Mouse (Mus musculus): ENCODE data around the gene Asna1.

Gene Asna1

GRCm38 (mm10) chr8:84987903-84988302, 37.2 kb downstream of the Asna1 start:
- DNase-seq: no peak

- DNase-seq: no peak
Observed at GRCm38 (mm10) chr8:84987388-84987787, 37.7 kb downstream of the Asna1 start.

GRCm38 (mm10) chr8:84986379-84986945, 38.6 kb downstream of the Asna1 start:
- DNase-seq: no peak

GRCm38 (mm10) chr8:84985684-84986378, 39.2 kb downstream of the Asna1 start:
- DNase-seq: peak; percentile 91

GRCm38 (mm10) chr8:84985049-84985683, 39.9 kb downstream of the Asna1 start:
- no peak for DNase-seq

- DNase-seq: peak; percentile 73
Observed at GRCm38 (mm10) chr8:84984294-84985048, 40.6 kb downstream of the Asna1 start.

GRCm38 (mm10) chr8:84982499-84983011, 42.5 kb downstream of the Asna1 start:
- DNase-seq: no peak

DNA sequence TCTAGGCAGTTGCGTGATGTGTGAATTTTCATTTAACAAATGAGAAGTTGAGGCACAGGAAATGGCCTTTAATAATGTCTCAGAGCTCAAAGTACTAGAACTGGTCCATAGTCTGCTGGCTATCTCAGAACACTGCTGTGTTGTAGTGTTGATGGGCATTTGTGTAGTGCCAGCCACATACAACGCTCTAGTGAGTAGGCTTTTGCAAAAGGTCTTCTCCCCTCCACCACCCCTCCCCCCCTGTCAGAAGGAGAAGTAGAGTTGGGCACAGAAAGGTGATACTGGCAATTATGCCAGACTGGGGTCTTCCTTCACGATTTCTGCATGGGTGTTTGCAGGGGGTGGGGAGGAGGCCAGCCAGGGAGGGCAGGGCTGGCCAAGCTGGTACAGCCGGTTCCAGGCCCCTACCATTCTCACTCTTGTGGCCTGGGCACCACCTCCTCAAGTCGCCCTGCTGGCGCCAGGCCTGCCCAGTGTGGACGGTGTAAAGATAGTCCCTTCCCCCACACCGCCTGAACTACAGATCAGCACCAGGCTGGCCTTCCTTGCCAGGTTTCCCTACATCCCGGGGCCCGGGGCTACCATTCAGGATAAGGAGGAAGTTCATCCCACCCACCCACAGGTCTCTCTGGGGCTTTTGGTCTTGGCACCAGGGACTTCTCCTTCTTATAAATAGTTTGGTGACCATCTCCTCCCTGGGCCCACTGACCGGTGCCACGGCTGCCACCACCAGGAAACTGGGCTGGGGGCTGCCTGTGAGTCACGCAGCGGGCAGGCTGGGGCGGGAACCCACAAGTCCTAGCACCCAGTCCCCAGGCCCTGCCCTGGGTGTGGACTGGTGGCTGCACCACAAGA, 43.2 kb downstream of the Asna1 start:
- peak; percentile 57 for DNase-seq

GRCm38 (mm10) chr8:84980622-84981358, 44.3 kb downstream of the Asna1 start:
- peak; percentile 93 for DNase-seq

- peak; percentile 95 for DNase-seq
Observed at GRCm38 (mm10) chr8:84979599-84980421, 45.3 kb downstream of the Asna1 start.

DNA sequence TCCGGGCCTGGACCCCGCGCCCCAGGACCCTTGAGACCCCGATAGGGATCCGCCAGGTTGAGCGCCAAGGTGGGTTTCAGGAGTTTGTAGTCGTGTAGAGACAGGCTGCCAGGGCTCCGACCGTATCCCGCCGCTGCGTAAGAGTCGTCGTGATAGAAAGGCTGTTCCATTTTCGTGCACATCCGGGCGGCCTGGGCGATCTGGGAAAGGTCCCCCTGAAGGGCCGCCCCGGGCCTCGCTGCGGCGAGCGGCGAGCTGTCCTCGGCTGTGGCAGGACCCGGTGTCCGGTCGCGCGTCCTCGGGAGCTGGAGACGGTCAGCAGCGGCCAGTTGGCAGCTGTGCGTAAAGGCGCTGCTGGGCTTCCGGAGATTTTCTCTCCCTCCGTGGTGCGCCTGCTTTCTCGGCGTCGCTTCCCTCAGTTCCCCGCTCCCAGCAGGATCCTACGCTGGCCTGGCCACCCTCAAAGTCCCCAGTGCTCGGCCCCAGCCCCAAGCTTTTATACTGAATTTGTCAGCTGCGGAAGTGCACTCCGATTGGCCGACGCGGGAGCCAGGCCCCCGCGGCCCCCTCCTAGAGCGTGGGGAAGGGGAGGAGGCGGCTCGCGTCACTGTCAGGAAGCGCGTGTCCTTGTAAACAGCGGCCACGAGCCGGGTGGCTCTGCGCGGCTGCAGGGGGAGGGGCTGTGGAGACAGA, 46.7 kb downstream of the Asna1 start, which contains the start of gene Junb:
Gene Junb (minus strand): TSS at position 471 of the 693 bp plus-strand sequence.
- peak; percentile 97 for DNase-seq

- DNase-seq: peak; percentile 75
Observed at GRCm38 (mm10) chr8:84977435-84978247, 47.4 kb downstream of the Asna1 start.

DNA sequence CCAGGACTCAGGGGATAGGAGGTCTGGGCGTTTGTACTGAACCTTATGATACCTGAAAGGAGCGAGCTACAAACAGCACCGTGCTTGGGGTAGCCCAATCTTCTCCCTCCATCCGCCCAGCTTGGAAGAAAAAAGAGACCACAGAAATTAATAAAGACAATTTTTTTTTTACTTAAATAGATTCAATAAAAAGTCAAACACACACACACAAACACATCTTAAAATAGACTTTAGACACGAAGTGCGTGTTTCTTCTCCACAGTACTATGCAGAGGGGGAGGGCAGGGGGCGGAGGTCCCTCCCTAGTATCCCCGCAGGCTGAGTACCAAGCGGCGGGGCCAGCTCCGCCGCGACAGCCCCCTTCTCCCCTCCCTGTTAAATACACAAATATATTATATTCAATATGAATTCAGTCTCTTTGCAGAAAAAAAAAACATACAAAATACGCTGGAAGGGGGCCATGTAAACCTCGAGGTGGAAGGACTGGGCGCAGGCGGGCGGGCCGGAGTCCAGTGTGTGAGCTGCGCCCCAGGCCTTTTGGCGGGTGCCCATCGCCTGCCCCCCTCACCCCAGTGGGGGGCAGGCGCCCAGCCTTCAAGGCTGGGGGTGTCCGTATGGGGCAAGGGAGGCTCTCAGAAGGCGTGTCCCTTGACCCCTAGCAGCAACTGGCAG, 48.2 kb downstream of the Asna1 start:
- DNase-seq: no peak

DNA sequence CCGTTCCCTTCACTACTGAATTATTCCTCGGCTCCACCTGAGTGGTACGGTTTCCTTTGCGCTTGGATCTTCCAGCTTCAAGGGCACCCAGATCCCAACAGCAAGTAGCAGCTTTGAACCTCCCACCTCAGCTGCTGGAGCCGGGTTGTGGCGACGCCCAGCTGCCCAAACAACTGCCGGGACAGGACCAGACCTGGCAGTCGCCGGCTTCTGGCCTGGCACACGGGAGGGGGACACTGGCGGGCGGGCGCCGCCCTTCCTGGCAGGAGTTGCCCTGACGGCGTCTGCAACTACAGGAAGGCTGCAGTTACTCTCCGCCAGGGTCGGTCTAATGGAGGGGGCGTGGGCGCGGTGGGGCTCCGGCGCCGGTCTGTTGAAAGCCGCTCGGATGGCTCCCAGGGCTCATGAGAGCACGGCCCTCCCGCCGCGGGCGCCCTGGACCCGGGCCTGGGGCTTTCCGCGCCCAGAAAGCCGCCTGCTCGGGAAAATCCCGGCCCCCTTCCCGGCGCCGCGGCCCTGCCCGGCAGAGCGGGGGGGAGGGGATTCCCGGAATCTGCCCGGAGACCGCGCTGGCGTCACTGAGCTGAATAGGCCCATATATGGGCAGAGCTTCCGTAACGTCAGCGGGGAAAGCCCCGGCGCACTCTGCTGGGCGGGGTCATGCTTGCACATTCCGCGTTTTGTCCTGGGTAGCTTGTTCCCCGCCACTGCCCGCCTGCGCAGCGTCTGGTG, 48.9 kb downstream of the Asna1 start:
- DNase-seq: peak; percentile 97

- DNase-seq: peak; percentile 72
Observed at GRCm38 (mm10) chr8:84975434-84975833, 49.6 kb downstream of the Asna1 start.

DNA sequence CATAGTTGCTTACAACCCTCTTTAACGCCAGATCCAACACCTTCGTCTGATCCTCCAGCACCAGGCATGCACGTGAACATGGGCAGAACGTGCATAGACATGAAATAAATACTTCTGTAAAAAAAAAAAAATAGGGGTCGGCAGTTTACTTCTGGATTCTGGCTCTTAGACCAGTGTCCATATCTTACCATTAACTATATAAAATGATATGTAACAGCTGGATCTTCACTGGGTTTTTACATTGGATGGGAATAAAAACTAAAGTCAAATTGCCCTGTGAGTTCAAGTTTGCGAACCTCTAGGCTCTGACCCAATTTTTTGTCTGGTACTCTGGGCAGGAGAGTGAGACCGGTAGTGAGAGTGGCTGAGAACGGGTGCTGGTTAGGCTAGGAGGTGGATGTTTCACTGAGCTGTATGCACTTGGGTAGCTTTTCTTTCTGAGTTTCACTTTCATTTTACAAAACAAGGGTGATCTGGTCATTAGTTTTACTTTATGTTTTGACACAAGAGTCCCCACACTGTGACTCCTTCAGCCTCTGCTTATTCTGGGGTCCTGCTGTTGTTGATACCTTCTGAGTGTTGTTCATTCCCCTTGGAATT, 50.4 kb downstream of the Asna1 start:
- no peak for DNase-seq

All from kidney, adult 18-20 months (tissue).